Mouse (Mus musculus) testis, adult 2 months (tissue): ENCODE data around the gene Arf5. TPM values are rescaled to one million over a fixed set of nuclear protein-coding genes. Genes with fewer than 3 reads are reported as not detected.

Source experiments
- H3K27ac ChIP-seq: fragments of 200-500 bp; 2 replicates; pipeline ENCODE4 v1.5.1; 2012; ENCODE audit warnings: low read depth, low read length; ENCODE audit not compliant: control insufficient read depth, insufficient read depth
- H3K27me3 ChIP-seq: fragments of 200-500 bp; 2 replicates; pipeline ENCODE4 v1.6.1; 2012; ENCODE audit warnings: mild to moderate bottlenecking, low read length, moderate library complexity; ENCODE audit not compliant: control insufficient read depth, insufficient read depth
- H3K36me3 ChIP-seq: fragments of 200-500 bp; 2 replicates; pipeline ENCODE4 v1.6.1; 2012; ENCODE audit warnings: mild to moderate bottlenecking, low read length; ENCODE audit not compliant: control insufficient read depth, insufficient read depth
- H3K4me1 ChIP-seq: fragments of 200-500 bp; 2 replicates; pipeline ENCODE4 v1.6.1; 2012; ENCODE audit warnings: low read length; ENCODE audit not compliant: control insufficient read depth, insufficient read depth
- H3K4me3 ChIP-seq: fragments of 200-500 bp; 2 replicates; pipeline ENCODE4 v1.5.1; 2012; ENCODE audit warnings: low read depth, mild to moderate bottlenecking, low read length, moderate library complexity, mixed read lengths; ENCODE audit not compliant: control insufficient read depth
- CTCF ChIP-seq: fragments of 200-500 bp; IDR thresholded peaks from 2 replicates; pipeline ENCODE4 v1.5.1; 2012; ENCODE audit warnings: low read depth, mild to moderate bottlenecking, inconsistent platforms, low read length, moderate library complexity; ENCODE audit not compliant: control insufficient read depth, insufficient read depth, insufficient replicate concordance
- POLR2A ChIP-seq: fragments of 200-500 bp; IDR thresholded peaks from 2 replicates; pipeline ENCODE4 v1.6.1; 2012; ENCODE audit warnings: low read depth, mild to moderate bottlenecking, inconsistent platforms, low read length, moderate library complexity; ENCODE audit not compliant: control insufficient read depth
- polyA plus RNA-seq: library from polyadenylated mRNA; depleted of rRNA; stranded (reverse); fragments of >200 nt; gene quantifications from 2 replicates; pipeline ENCODE4 v1.2.3, GENCODE M21; 2012; rRNA removed

Gene Arf5
- polyA plus RNA-seq, 1 experiment: 184 TPM

- no peaks in the 10 kb centered on the region for H3K4me1 ChIP-seq
- H3K27ac ChIP-seq: no peak overlapping the region
- H3K27me3 ChIP-seq: no peaks in the 10 kb centered on the region
- H3K36me3 ChIP-seq: no peaks in the 10 kb centered on the region
- H3K4me3 ChIP-seq: no peak overlapping the region
- TF ChIP-seq CTCF (no peak), POLR2A (no peak)
Observed at GRCm38 (mm10) chr6:28464630-28465029, 41.3 kb downstream of the Arf5 start.

GRCm38 (mm10) chr6:28470017-28470602, 46.8 kb downstream of the Arf5 start:
- Histone ChIP-seq H3K36me3 (no peaks in the 10 kb centered on the region), H3K4me3 (no peak overlapping the region), H3K27ac (no peak overlapping the region), H3K4me1 (no peaks in the 10 kb centered on the region), H3K27me3 (no peaks in the 10 kb centered on the region)
- no peak for TF ChIP-seq CTCF
- TF ChIP-seq POLR2A: no peak

GRCm38 (mm10) chr6:28470621-28471020, 47.3 kb downstream of the Arf5 start:
- H3K27me3 ChIP-seq: no peaks in the 10 kb centered on the region
- H3K36me3 ChIP-seq: no peaks in the 10 kb centered on the region
- no peak overlapping the region for H3K4me3 ChIP-seq
- no peak overlapping the region for H3K27ac ChIP-seq
- H3K4me1 ChIP-seq: no peaks in the 10 kb centered on the region
- TF ChIP-seq CTCF: no peak
- no peak for TF ChIP-seq POLR2A

- H3K27me3 ChIP-seq: no peaks in the 10 kb centered on the region
- no peak for TF ChIP-seq POLR2A
- no peak for TF ChIP-seq CTCF
- H3K4me3 ChIP-seq: no peak overlapping the region
- no peaks in the 10 kb centered on the region for H3K4me1 ChIP-seq
- H3K36me3 ChIP-seq: no peaks in the 10 kb centered on the region
- no peak overlapping the region for H3K27ac ChIP-seq
Observed at GRCm38 (mm10) chr6:28471284-28472035, 48.1 kb downstream of the Arf5 start.

- no peaks in the 10 kb centered on the region for H3K4me1 ChIP-seq
- H3K27me3 ChIP-seq: no peaks in the 10 kb centered on the region
- no peak overlapping the region for H3K4me3 ChIP-seq
- no peaks in the 10 kb centered on the region for H3K36me3 ChIP-seq
- H3K27ac ChIP-seq: no peak overlapping the region
- no peak for TF ChIP-seq POLR2A
- TF ChIP-seq CTCF: no peak
Observed at GRCm38 (mm10) chr6:28474211-28474610, 50.9 kb downstream of the Arf5 start.

GRCm38 (mm10) chr6:28474839-28475238, 51.5 kb downstream of the Arf5 start, which contains the start of gene Snd1:
TSS of gene Snd1 (plus strand) at chr6:28475139.
- no peak within 1 kb of the TSS for H3K4me3 ChIP-seq
- no peak within 1 kb of the TSS for H3K27ac ChIP-seq
- no peak for TF ChIP-seq POLR2A
- no peak for TF ChIP-seq CTCF
- peaks cover 5% of the 10 kb centered on the region for H3K4me1 ChIP-seq
- no peaks in the 10 kb centered on the region for H3K27me3 ChIP-seq
- no peaks in the 10 kb centered on the region for H3K36me3 ChIP-seq

Other genes starting within 250 kb of the Arf5 start
- gene Zfp800, start 25.6 kb upstream of the Arf5 start, polyA plus RNA-seq: 5.2 and 6.1 TPM in 2 replicates
- gene Fscn3, start 4.2 kb downstream of the Arf5 start, polyA plus RNA-seq: 400 and 451 TPM in 2 replicates
- gene Gcc1, start 4.8 kb downstream of the Arf5 start, polyA plus RNA-seq: 11.1 and 12.1 TPM in 2 replicates
- 0.19 TPM in 1 of 2 replicates, not detected in the other for gene Pax4, start 25.8 kb downstream of the Arf5 start, polyA plus RNA-seq
- gene Snd1, start 51.6 kb downstream of the Arf5 start, polyA plus RNA-seq: 11.4 and 14.3 TPM in 2 replicates